Mouse (Mus musculus) T-cell, adult 2 months (primary cell): ENCODE results near the gene Terb2.
"Not testable (repeated sequence)": the region's sequence is repeated elsewhere in the genome, so short reads cannot be mapped to it uniquely, and the experiment has no call there.

Experiments
- DNase-seq: peaks from one replicate; pipeline ENCODE4 v3.0.0; 2022; ENCODE audit warnings: low spot score

Terb2 gene

GRCm38 (mm10) chr2:122161542-122161941, 24.5 kb upstream of the Terb2 start:
- no peak for DNase-seq

GRCm38 (mm10) chr2:122162529-122162928, 23.5 kb upstream of the Terb2 start:
- no peak for DNase-seq

- DNase-seq = no peak
Measured at GRCm38 (mm10) chr2:122163430-122164195, 22.5 kb upstream of the Terb2 start.

- DNase-seq = peak; percentile 53
Measured at GRCm38 (mm10) chr2:122164293-122164692, 21.8 kb upstream of the Terb2 start.

- no peak for DNase-seq
Measured at GRCm38 (mm10) chr2:122171292-122171691, 14.8 kb upstream of the Terb2 start.

- no peak for DNase-seq
Measured at GRCm38 (mm10) chr2:122172188-122172587, 13.9 kb upstream of the Terb2 start.

- DNase-seq = peak; percentile 75
Measured at GRCm38 (mm10) chr2:122180051-122180822, 5.8 kb upstream of the Terb2 start.

- DNase-seq = no peak
Measured at GRCm38 (mm10) chr2:122185086-122185485, 986 bp upstream of the Terb2 start.

GRCm38 (mm10) chr2:122186751-122187150, 679 bp downstream of the Terb2 start:
- no peak for DNase-seq

GRCm38 (mm10) chr2:122191849-122192248, 5.8 kb downstream of the Terb2 start:
- no peak for DNase-seq

- DNase-seq = no peak
Measured at GRCm38 (mm10) chr2:122194509-122194929, 8.4 kb downstream of the Terb2 start.

GRCm38 (mm10) chr2:122201501-122201900, 15.4 kb downstream of the Terb2 start:
- DNase-seq = no peak

- DNase-seq = no peak
Measured at GRCm38 (mm10) chr2:122206440-122207107, 20.5 kb downstream of the Terb2 start.

GRCm38 (mm10) chr2:122210534-122211228, 24.6 kb downstream of the Terb2 start:
- no peak for DNase-seq

- DNase-seq = not testable (repeated sequence)
Measured at GRCm38 (mm10) chr2:122217075-122217474, 31.0 kb downstream of the Terb2 start.

- DNase-seq = no peak
Measured at GRCm38 (mm10) chr2:122218234-122218633, 32.2 kb downstream of the Terb2 start.

- no peak for DNase-seq
Measured at GRCm38 (mm10) chr2:122221378-122221777, 35.3 kb downstream of the Terb2 start.

GRCm38 (mm10) chr2:122221798-122222197, 35.7 kb downstream of the Terb2 start:
- DNase-seq = no peak

GRCm38 (mm10) chr2:122222272-122222671, 36.2 kb downstream of the Terb2 start:
- no peak for DNase-seq

- no peak for DNase-seq
Measured at GRCm38 (mm10) chr2:122223654-122224053, 37.6 kb downstream of the Terb2 start.

- no peak for DNase-seq
Measured at GRCm38 (mm10) chr2:122230395-122230794, 44.3 kb downstream of the Terb2 start.

- no peak for DNase-seq
Measured at GRCm38 (mm10) chr2:122231616-122232015, 45.5 kb downstream of the Terb2 start.
